Mouse (Mus musculus): ENCODE data around the gene Srm.

Gene Srm

GRCm38 (mm10) chr4:148591171-148591630, at the start of gene Srm:
Gene Srm (plus strand): TSS chr4:148591503.
- peak; percentile 63 for DNase-seq (ENCODE audit: extremely low read depth, low read depth, low spot score)

GRCm38 (mm10) chr4:148549106-148549505, 42.2 kb upstream of the Srm start:
- no peak for DNase-seq (ENCODE audit: extremely low read depth, low read depth, low spot score)

GRCm38 (mm10) chr4:148557766-148558165, 33.5 kb upstream of the Srm start:
- no peak for DNase-seq (ENCODE audit: extremely low read depth, low read depth, low spot score)

GRCm38 (mm10) chr4:148558297-148559000, 32.9 kb upstream of the Srm start, which contains the start of gene Exosc10:
Gene Exosc10 (plus strand): TSS chr4:148558429.
- no peak for DNase-seq (ENCODE audit: extremely low read depth, low read depth, low spot score)

- no peak for DNase-seq (ENCODE audit: extremely low read depth, low read depth, low spot score)
Measured at GRCm38 (mm10) chr4:148562676-148563075, 28.6 kb upstream of the Srm start.

GRCm38 (mm10) chr4:148563595-148563994, 27.7 kb upstream of the Srm start:
- no peak for DNase-seq (ENCODE audit: extremely low read depth, low read depth, low spot score)

- DNase-seq (ENCODE audit: extremely low read depth, low read depth, low spot score), result no peak
Measured at GRCm38 (mm10) chr4:148570138-148570537, 21.2 kb upstream of the Srm start.

GRCm38 (mm10) chr4:148570693-148571295, 20.5 kb upstream of the Srm start:
- DNase-seq (ENCODE audit: extremely low read depth, low read depth, low spot score), result no peak

GRCm38 (mm10) chr4:148573222-148573621, 18.1 kb upstream of the Srm start:
- DNase-seq (ENCODE audit: extremely low read depth, low read depth, low spot score), result no peak

GRCm38 (mm10) chr4:148580765-148581164, 10.5 kb upstream of the Srm start:
- no peak for DNase-seq (ENCODE audit: extremely low read depth, low read depth, low spot score)

- no peak for DNase-seq (ENCODE audit: extremely low read depth, low read depth, low spot score)
Measured at GRCm38 (mm10) chr4:148581422-148581821, 9.9 kb upstream of the Srm start.

- no peak for DNase-seq (ENCODE audit: extremely low read depth, low read depth, low spot score)
Measured at GRCm38 (mm10) chr4:148583257-148583656, 8.0 kb upstream of the Srm start.

- no peak for DNase-seq (ENCODE audit: extremely low read depth, low read depth, low spot score)
Measured at GRCm38 (mm10) chr4:148586648-148587047, 4.7 kb upstream of the Srm start.

GRCm38 (mm10) chr4:148588793-148589192, 2.5 kb upstream of the Srm start:
- no peak for DNase-seq (ENCODE audit: extremely low read depth, low read depth, low spot score)

- no peak for DNase-seq (ENCODE audit: extremely low read depth, low read depth, low spot score)
Measured at GRCm38 (mm10) chr4:148589565-148589964, 1.7 kb upstream of the Srm start.

- DNase-seq (ENCODE audit: extremely low read depth, low read depth, low spot score), result no peak
Measured at GRCm38 (mm10) chr4:148590421-148591170, 707 bp upstream of the Srm start.

GRCm38 (mm10) chr4:148591637-148592380, 506 bp downstream of the Srm start:
- no peak for DNase-seq (ENCODE audit: extremely low read depth, low read depth, low spot score)

GRCm38 (mm10) chr4:148593996-148594395, 2.7 kb downstream of the Srm start:
- no peak for DNase-seq (ENCODE audit: extremely low read depth, low read depth, low spot score)

- peak; percentile 45 for DNase-seq (ENCODE audit: extremely low read depth, low read depth, low spot score)
Measured at GRCm38 (mm10) chr4:148595916-148596315, 4.6 kb downstream of the Srm start.

GRCm38 (mm10) chr4:148596731-148597130, 5.4 kb downstream of the Srm start:
- peak; percentile 93 for DNase-seq (ENCODE audit: extremely low read depth, low read depth, low spot score)

GRCm38 (mm10) chr4:148598826-148599225, 7.5 kb downstream of the Srm start:
- no peak for DNase-seq (ENCODE audit: extremely low read depth, low read depth, low spot score)

Measured in fat pad, adult 2 months (tissue).